Mouse (Mus musculus): ENCODE measurements at regions not wholly inside any gene's neighbourhood (a gene's known extent, or its start where the extent isn't known, plus 50 kb on each side); places are given as distances from the start of the nearest gene placed in this dataset.

DNA sequence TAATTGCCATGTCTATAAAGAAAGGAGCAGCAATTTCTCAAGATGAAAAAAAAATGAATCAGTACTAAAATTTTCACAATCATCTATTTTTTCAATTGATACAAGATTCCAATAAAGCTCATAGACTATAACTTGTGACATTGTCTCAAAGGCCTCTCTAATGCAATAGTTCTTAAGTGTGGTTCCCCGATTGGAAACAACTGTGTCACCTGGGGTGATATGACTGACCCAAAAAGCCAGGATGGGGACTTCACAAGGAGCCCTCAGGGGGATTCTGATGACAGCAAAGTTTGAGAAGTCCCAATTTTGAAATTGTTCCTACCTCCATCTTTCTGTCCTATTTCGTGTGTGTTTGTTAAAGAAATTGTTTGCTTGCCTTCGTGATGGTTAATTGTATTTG, 143.3 kb upstream of the Fndc3a start:
- no peak for DNase-seq (ENCODE audit: low spot score in 2 of 2)

DNA sequence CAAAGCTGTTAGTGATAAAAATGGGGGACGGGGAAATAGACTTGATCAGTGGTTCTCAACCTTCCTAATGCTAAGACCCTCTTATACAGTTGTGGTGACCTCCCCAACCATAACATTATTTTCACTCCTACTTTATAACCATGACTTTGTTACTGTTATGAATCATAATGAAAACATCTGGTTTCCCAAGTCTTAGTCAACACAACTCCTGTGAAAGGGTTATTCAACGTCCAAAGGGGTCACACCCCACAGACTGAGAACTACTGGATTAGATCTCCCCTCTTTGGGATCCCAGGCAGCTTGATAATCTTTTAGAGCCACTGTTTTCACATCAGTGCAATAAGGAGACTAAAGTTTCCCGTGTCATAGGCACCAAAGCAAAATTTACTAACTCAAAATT, 141.1 kb upstream of the Fndc3a start:
- no peak for DNase-seq (ENCODE audit: low spot score in 2 of 2)

GRCm38 (mm10) chr14:72848271-72848955, 138.6 kb upstream of the Fndc3a start:
- no peak for DNase-seq (ENCODE audit: low spot score in 2 of 2)

DNA sequence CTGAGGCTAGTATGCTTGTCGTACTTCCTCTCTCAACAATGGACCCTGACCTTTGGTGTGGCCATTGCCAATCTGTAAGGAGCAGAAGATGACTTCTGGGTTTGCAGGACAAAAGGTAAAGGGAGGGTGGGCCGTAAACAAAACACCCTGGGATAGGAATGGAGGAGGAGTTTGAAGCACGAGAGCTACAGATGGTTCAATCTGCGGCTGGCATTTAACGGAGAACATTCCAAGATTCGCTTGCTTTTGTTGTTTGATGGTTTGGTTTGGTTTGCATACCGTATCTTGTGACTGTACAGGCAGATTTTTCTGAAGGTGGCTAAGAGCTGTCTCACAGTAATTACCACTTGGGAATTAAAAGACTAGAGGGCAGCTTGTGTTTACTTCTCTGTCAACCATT, 137.7 kb upstream of the Fndc3a start:
- DNase-seq (ENCODE audit: low spot score in 2 of 2) = no peak

DNA sequence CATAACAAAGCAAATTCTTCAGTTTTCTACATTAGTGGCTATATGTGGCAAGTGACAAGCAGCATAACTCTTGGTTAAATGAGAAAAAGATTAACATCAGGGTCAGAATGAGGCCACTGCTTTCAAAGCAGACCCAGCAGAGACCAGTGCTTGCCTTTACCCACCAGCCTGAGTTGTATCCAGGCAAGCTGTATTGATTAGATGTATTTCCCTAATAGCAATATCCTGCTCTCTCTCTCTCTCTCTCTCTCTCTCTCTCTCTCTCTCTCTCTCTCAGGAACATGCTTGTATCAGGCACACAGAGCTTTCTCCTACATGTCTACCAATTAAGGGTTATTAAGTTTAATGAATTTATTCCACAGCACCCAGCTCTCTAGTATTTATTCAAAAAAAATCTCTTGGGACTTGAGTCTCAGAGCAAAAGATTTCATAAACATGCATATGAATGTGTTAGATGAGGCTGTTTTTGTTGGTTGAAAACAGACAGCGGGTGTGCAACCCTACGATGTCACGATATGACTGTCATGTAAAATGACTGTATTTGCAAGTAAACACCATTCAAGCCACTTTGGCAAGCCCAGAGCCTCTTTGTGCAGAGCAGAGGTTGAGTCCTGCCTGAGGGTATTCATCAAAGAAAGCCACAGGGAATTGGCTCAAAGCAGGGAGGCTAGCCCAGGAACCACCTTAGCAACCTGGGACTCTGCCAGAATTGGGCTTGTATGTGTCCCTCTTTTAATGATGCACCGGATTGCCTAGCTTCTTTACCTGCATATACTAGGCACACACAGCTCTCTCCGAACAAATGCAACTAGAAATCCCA, 136.0 kb upstream of the Fndc3a start:
- DNase-seq (ENCODE audit: low spot score in 2 of 2) = no peak

DNA sequence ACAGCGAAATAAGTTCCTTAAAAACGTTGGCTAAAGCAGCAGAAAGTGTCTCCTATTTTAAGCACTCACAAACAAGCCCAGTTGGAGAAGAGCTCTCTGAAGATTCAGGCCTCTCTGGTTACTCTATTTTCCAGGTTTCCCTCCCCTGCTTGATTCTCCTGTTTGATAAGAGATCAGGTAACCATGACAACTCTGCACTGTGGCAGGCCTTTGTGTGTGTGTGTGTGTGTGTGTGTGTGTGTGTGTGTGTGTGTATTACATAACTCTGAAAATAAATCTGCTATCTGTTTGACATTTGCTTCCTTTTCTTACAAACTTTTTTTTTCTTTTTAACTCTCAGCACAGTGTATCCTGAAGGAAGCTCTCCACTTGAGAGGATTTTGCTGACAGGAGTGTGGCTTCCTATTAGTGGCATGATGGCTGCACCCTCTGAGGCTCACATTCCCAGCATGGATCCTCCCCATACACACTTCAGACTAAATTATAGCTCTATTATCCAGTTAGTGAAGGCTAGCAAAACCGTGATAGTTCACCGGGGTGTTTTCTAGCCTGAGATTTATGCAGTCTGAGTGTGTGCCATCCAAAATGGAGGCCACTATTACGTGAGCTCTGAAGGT, 135.1 kb upstream of the Fndc3a start:
- DNase-seq (ENCODE audit: low spot score in 2 of 2) = no peak

DNA sequence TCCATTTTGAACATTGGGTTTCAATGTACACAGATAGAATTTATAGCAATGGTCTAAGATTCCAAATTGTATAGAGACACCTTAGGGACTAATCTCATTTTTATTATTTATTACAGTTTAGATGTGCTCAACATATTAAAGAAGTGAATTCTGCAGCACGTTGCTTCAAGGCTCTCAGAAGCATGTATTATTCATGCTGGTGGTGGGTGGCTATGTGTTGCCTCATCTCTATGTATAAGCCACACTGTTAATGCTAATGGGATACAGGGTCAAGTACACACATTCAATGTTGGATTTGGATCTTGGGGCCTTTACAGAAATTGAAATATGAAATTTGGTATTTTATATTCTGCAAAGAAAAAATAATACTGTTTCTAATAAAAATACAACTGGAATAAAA, 131.9 kb upstream of the Fndc3a start:
- no peak for DNase-seq (ENCODE audit: low spot score in 2 of 2)

GRCm38 (mm10) chr14:72835158-72835557, 125.4 kb upstream of the Fndc3a start:
- DNase-seq (ENCODE audit: low spot score in 2 of 2) = no peak

DNA sequence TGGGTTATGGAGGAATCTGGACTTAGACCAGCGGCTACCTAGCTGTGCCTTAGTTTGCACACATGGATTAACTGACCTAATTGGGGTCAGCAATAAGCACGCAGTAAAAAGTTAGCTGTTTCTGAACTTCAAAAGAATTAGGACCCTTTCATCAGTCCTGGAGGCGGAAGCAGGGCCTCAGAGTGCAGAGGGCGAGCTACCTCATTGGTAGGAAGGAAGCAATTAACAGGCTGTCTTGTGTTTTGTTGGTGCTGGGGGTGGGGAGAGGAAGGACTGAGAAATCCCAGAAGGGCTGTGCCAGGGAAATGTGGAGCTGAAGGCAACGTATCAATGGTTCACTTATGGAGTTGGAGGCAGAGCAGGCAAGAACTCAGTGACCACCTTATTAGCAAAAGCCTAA, 119.5 kb upstream of the Fndc3a start:
- no peak for DNase-seq (ENCODE audit: low spot score in 2 of 2)

- DNase-seq (ENCODE audit: low spot score in 2 of 2) = no peak
Measured at GRCm38 (mm10) chr14:72825549-72825948, 115.7 kb upstream of the Fndc3a start.

- DNase-seq (ENCODE audit: low spot score in 2 of 2) = no peak
Measured at GRCm38 (mm10) chr14:72822231-72822615, 112.4 kb upstream of the Fndc3a start.

- DNase-seq (ENCODE audit: low spot score in 2 of 2) = no peak
Measured at GRCm38 (mm10) chr14:72821517-72822230, 111.9 kb upstream of the Fndc3a start.

DNA sequence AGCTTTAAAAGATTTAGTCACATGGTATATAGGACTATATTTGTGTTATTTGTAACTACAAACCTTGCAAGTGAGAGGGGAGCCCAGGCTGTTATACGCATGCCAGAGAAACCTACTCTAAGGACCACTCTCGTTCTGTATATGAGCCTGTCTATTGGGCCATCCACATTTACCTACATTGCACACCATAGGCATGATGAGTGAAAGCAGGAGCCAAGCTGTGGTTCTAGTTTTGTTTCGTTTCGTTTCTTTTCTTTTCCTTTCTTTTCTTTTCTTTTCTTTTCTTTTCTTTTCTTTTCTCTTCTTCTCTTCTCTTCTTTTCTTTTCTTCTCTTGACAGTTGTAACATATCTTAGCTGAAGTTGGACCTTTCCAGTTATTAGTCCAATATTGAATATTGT, 109.2 kb upstream of the Fndc3a start:
- no peak for DNase-seq (ENCODE audit: low spot score in 2 of 2)

DNA sequence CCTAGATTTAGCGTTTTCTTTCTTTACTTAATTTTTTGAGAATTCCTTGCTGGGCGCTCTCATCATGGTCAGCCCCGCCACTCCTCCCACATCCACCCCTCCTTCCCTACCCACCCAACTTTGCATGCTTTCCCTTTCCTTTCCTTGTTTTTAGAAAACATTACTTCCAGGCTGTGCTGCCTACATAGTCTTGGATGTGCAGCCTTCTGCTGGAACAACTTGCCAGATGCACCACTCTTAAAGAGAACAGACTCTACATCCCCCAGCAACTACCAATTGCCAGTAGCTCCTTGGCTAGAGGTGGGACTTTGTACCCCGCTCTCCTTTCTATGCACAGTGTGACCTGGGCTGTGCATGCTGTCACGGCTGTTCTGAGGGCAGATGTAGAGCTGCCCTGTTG, 108.0 kb upstream of the Fndc3a start:
- DNase-seq (ENCODE audit: low spot score in 2 of 2) = no peak

- no peak for DNase-seq (ENCODE audit: low spot score in 2 of 2)
Measured at GRCm38 (mm10) chr14:72816847-72817246, 107.0 kb upstream of the Fndc3a start.

DNA sequence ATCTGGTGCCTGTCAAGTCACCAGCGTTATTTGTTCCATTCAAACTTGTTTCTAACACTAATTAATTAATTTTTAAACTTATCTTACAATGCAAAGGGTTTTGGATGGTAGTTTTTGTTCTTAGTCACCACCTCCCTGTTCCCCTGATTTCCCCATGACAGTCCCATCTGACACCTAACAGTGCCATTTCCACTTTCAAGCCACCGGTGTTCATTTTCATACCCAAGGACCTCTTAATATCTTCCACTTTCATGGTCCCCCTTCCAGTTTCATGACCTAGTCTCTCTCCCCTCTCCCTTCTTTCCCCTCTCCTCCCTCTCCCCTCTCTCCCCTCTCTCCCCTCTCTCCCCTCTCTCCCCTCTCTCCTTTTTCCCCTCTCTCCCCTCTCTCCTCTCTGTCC, 99.3 kb upstream of the Fndc3a start:
- DNase-seq (ENCODE audit: low spot score in 2 of 2) = no peak

GRCm38 (mm10) chr14:72807947-72808346, 98.1 kb upstream of the Fndc3a start:
- no peak for DNase-seq (ENCODE audit: low spot score in 2 of 2)

DNA sequence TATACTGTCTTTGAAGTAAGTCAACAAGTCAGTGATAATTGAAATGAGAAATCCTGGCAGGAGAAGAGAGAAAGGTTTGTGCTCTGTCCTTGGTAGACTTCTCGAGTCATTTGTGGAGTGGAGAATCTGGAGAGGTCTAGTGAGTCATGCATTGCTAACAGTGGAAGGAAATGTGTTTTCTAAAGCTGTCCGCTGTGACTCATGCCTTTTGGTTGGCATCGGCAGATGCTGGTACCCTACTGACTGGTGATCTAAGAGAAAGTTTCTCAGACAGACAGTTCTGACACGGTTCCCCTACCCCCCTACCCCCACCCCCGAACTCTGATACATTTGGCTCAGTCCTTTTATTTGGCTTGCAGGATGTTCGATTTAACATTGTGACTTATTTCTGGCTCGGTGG, 97.5 kb upstream of the Fndc3a start:
- no peak for DNase-seq (ENCODE audit: low spot score in 2 of 2)

DNA sequence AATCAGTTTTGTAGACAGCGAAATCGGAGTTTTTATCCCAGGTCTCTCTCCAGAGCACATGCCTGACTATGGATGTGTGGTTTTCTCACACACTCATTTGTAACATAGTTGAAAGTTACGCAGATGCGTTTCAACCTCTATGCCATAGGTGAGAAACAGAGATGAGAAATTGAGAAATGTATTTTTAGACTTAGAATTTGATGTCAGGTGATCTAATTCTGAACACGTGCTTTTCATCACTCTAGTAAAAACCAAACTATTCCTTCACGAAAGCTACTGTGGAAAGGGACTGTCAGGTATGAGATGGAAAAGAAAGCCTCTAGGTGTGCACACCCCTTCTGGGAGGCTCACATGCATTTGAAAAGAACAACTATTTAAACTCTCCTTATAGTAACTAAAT, 96.8 kb upstream of the Fndc3a start:
- DNase-seq (ENCODE audit: low spot score in 2 of 2) = no peak

DNA sequence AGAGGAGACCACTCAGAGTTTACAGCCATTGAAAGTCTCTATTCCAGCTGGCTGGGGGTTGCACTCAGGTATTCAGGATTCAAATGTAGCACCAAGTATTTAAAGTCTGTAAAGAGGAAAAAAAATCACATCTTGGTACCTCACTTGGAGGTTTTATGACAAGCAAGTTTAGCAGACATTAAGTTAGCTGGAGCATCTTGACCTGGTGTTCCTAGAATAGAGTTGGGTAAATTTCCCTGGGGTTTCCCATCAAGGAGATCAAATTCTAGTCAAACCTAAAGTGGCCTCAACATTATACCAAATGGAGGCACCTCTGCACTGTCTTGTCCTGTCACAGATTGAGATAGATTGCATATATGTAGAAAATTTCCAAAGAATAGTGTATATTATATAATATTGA, 93.8 kb upstream of the Fndc3a start:
- DNase-seq (ENCODE audit: low spot score in 2 of 2) = no peak

DNA sequence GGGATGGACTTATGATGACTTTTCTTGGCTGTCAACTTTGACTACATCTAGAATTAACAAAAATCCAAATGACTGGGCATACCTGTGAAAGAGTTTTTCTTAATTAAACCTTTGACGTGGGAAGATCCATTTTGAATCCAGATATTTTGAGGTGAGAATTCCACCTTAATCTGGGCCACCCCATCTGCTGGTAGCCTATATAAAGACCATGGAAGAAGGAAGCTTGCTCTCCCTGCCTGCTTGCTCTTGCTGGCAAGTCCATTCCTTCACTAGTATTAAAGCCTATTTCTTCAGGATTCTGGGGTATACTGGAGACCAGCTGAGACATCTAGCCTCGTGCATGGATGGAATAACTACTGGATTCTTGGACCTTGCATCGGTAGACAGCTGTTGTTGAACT, 80.9 kb upstream of the Fndc3a start:
- DNase-seq (ENCODE audit: low spot score in 2 of 2) = no peak

GRCm38 (mm10) chr14:72786929-72787328, 77.1 kb upstream of the Fndc3a start:
- no peak for DNase-seq (ENCODE audit: low spot score in 2 of 2)
